Mouse (Mus musculus) MEL (cell line): Measurements from ENCODE around the gene Il17ra.

Source experiments
- CTCF ChIP-seq, 3 experiments: IDR thresholded peaks in 2 of 3; conservative IDR thresholded peaks in 1 of 3; 2 replicates each; pipeline ENCODE4 v1.5.1; 2011 to 2012; ENCODE audit warnings: low read length in 3 of 3, low read depth in 2 of 3, mild to moderate bottlenecking in 2 of 3, improper control_type of control experiment in 1 of 3, inconsistent platforms in 1 of 3, mixed read lengths in 1 of 3, moderate library complexity in 1 of 3; ENCODE audit not compliant: control insufficient read depth in 1 of 3, insufficient read depth in 1 of 3, poor library complexity in 1 of 3, severe bottlenecking in 1 of 3
- JUND ChIP-seq: IDR thresholded peaks from 2 replicates; pipeline ENCODE4 v1.6.1; 2011; ENCODE audit warnings: low read depth, mild to moderate bottlenecking, improper control_type of control experiment, low read length
- NRF1 ChIP-seq: IDR thresholded peaks from 2 replicates; pipeline ENCODE4 v1.6.1; 2014; ENCODE audit warnings: low read depth, mild to moderate bottlenecking, inconsistent platforms, low read length, improper control_type of control experiment, moderate library complexity; ENCODE audit not compliant: poor library complexity, insufficient read depth, severe bottlenecking
- POLR2A ChIP-seq, 2 experiments: IDR thresholded peaks; 2 replicates each; pipeline ENCODE4 v1.6.1; 2011 to 2012; ENCODE audit warnings: low read length in 2 of 2, mild to moderate bottlenecking in 2 of 2, control low read depth in 1 of 2, improper control_type of control experiment in 1 of 2, low read depth in 1 of 2, moderate library complexity in 1 of 2; ENCODE audit not compliant: control insufficient read depth in 1 of 2, insufficient read depth in 1 of 2, poor library complexity in 1 of 2
- TCF12 ChIP-seq: IDR thresholded peaks from 2 replicates; pipeline ENCODE4 v1.6.1; 2014; ENCODE audit warnings: low read depth, mild to moderate bottlenecking, inconsistent platforms, low read length, improper control_type of control experiment, moderate library complexity

DNA sequence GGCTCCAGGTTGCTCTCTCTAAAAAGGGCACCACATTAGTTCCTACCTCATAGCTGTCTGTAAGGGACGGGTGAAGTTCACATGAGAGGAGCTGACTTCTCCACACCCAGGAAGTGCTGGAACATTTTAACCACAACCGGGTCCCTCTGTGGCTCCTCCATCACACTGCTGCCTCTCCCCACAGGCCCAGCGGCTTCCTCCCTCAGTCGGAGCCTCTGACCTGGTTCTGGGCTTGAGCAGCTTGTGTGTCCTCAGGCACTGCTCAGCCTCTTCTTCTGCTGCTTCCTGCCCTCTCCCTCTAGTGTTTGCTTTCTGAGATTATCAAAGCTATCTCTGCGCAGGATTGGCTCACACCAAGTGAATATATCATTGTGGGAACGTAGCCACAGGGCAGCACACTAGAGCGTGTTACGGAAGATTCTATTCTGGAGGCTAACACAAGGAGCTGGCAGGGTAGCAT, 23.0 kb downstream of the Il17ra start:
- TF ChIP-seq POLR2A (IDR thresholded peaks at IDR 0.05; ENCODE audit: control insufficient read depth in 1 of 2, insufficient read depth in 1 of 2, low read depth in 1 of 2, low read length in 2 of 2, poor library complexity in 1 of 2) (no peak), JUND (no peak), TCF12 (no peak), NRF1 (peak; percentile 31; the same call in 1 of the 2 replicates), CTCF (IDR thresholded peaks at IDR 0.05 in 2 of 3, conservative IDR thresholded peaks at IDR 0.05 in 1 of 3; ENCODE audit: control insufficient read depth in 1 of 3, insufficient read depth in 1 of 3, low read depth in 2 of 3, low read length in 3 of 3, poor library complexity in 1 of 3, severe bottlenecking in 1 of 3) (no peak; a peak in 1 of 6 replicates)
